7 mouse cellular contexts compared by ENCODE assay signal in genomic region chr17:33629487-33630125, GRCm38 (mm10). TPM values are rescaled to one million over a fixed set of nuclear protein-coding genes. Genes with fewer than 3 reads are reported as not detected.
DNase-seq lines count a peak whose midpoint lies in the region; ATAC-seq lines count a peak whose summit lies in the region.

No protein-coding gene starts in this region.

- H3K9me3 ChIP-seq in neural tube, embryonic 11.5 days (ENCODE audit: control insufficient read depth, low read length), result no peaks in the 10 kb centered on the region
- no peaks in the 10 kb centered on the region for H3K9me3 ChIP-seq in embryonic facial prominence, embryonic 12.5 days
- no peaks in the 10 kb centered on the region for H3K9me3 ChIP-seq in hindbrain, embryonic 11.5 days (ENCODE audit: control insufficient read depth, low read length)
- no peaks in the 10 kb centered on the region for H3K9me3 ChIP-seq in midbrain, embryonic 12.5 days

- WGBS in neural tube, embryonic 11.5 days, result 77% methylated on average over 12 of the region's 12 CpGs
- WGBS in embryonic facial prominence, embryonic 12.5 days, result 71% methylated on average over 12 of the region's 12 CpGs
- 74% methylated on average over 12 of the region's 12 CpGs for whole genome bisulfite sequencing in hindbrain, embryonic 11.5 days
- WGBS in midbrain, embryonic 12.5 days, result 75% methylated on average over 12 of the region's 12 CpGs

- DNase-seq in neural tube, embryonic 11.5 days (ENCODE audit: low spot score), result no peak
- DNase-seq in neural tube, embryonic 10.5 days (ENCODE audit: extremely low spot score, low spot score), result no peak
- DNase-seq in hindbrain, embryonic 11.5 days (ENCODE audit: low spot score), result no peak
- DNase-seq in urinary bladder, postnatal 10 days (ENCODE audit: low spot score), result no peak
- DNase-seq in adrenal gland, adult 18-20 months (ENCODE audit: low spot score in 2 of 2), result no peak

- peak; percentile 33; the same call in 1 of the 2 replicates for ATAC-seq in neural tube, embryonic 11.5 days (ENCODE audit: insufficient read depth, low FRiP score, low TSS enrichment)
- no peak for ATAC-seq in embryonic facial prominence, embryonic 12.5 days (ENCODE audit: insufficient number of reproducible peaks, insufficient read depth, low FRiP score, low TSS enrichment)
- peak; percentile 20 for ATAC-seq in hindbrain, embryonic 11.5 days (ENCODE audit: low FRiP score)
- peak; percentile 10 for ATAC-seq in midbrain, embryonic 12.5 days (ENCODE audit: low FRiP score, low read depth)

- H3K4me2 ChIP-seq in neural tube, embryonic 11.5 days (ENCODE audit: low read depth), result peak overlapping the region; percentile 48
- H3K4me2 ChIP-seq in embryonic facial prominence, embryonic 12.5 days (replicated peaks), result peak overlapping the region; percentile 58
- H3K4me2 ChIP-seq in hindbrain, embryonic 11.5 days (replicated peaks; ENCODE audit: low read depth, low read length), result peak overlapping the region; percentile 62
- H3K4me2 ChIP-seq in midbrain, embryonic 12.5 days (replicated peaks), result peak overlapping the region; percentile 73

- H3K36me3 ChIP-seq in neural tube, embryonic 11.5 days (ENCODE audit: control insufficient read depth, insufficient read depth, low read length), result no peaks in the 10 kb centered on the region; the same call in 1 of the 2 replicates
- peaks cover 22% of the 10 kb centered on the region for H3K36me3 ChIP-seq in embryonic facial prominence, embryonic 12.5 days
- no peaks in the 10 kb centered on the region for H3K36me3 ChIP-seq in hindbrain, embryonic 11.5 days (ENCODE audit: control insufficient read depth, insufficient read depth, low read length)
- H3K36me3 ChIP-seq in midbrain, embryonic 12.5 days, result peaks cover 25% of the 10 kb centered on the region

- H3K4me3 ChIP-seq in neural tube, embryonic 11.5 days (ENCODE audit: low read depth, low read length), result peak overlapping the region; percentile 42
- H3K4me3 ChIP-seq in embryonic facial prominence, embryonic 12.5 days, result peak overlapping the region; percentile 51
- H3K4me3 ChIP-seq in hindbrain, embryonic 11.5 days (ENCODE audit: low read depth, low read length), result peak overlapping the region; percentile 60
- H3K4me3 ChIP-seq in midbrain, embryonic 12.5 days, result peak overlapping the region; percentile 60

- peak overlapping the region; percentile 80; the same call in 1 of the 2 replicates for H3K27ac ChIP-seq in neural tube, embryonic 11.5 days (ENCODE audit: low read depth, low read length)
- peak overlapping the region; percentile 96 for H3K27ac ChIP-seq in embryonic facial prominence, embryonic 12.5 days
- peak overlapping the region; percentile 95; the same call in 1 of the 2 replicates for H3K27ac ChIP-seq in hindbrain, embryonic 11.5 days (ENCODE audit: low read depth, low read length)
- H3K27ac ChIP-seq in midbrain, embryonic 12.5 days (replicated peaks), result peak overlapping the region; percentile 94

- peaks cover 7% of the 10 kb centered on the region; the same call in 1 of the 2 replicates for H3K4me1 ChIP-seq in neural tube, embryonic 11.5 days (ENCODE audit: control insufficient read depth, insufficient read depth, low read length)
- H3K4me1 ChIP-seq in embryonic facial prominence, embryonic 12.5 days, result peaks cover 17% of the 10 kb centered on the region
- H3K4me1 ChIP-seq in hindbrain, embryonic 11.5 days (replicated peaks; ENCODE audit: control insufficient read depth, insufficient read depth, low read length), result 0 out of 2 replicates have a peak, but pooled peaks cover 5% of the 10 kb centered on the region
- peaks cover 23% of the 10 kb centered on the region for H3K4me1 ChIP-seq in midbrain, embryonic 12.5 days

- H3K27me3 ChIP-seq in neural tube, embryonic 11.5 days (ENCODE audit: control insufficient read depth, insufficient read depth, low read length), result no peaks in the 10 kb centered on the region
- no peaks in the 10 kb centered on the region for H3K27me3 ChIP-seq in embryonic facial prominence, embryonic 12.5 days
- no peaks in the 10 kb centered on the region for H3K27me3 ChIP-seq in hindbrain, embryonic 11.5 days (ENCODE audit: control insufficient read depth, insufficient read depth, low read length)
- H3K27me3 ChIP-seq in midbrain, embryonic 12.5 days, result no peaks in the 10 kb centered on the region

- peak overlapping the region; percentile 72 for H3K9ac ChIP-seq in neural tube, embryonic 11.5 days (ENCODE audit: low read length)
- H3K9ac ChIP-seq in embryonic facial prominence, embryonic 12.5 days, result peak overlapping the region; percentile 59
- peak overlapping the region; percentile 82 for H3K9ac ChIP-seq in hindbrain, embryonic 11.5 days (ENCODE audit: low read depth, low read length)
- H3K9ac ChIP-seq in midbrain, embryonic 12.5 days (replicated peaks), result peak overlapping the region; percentile 75

RNA-seq across cellular contexts. Expression of gene Zfp414, which starts 0.7 kb away (rescaled TPM):
- polyA plus RNA-seq in neural tube, embryonic 11.5 days (2014; fragmentation: Nextera tagmentation; extraction: Ambion mirVana), result 68.8 and 71.0 TPM in 2 replicates
- polyA plus RNA-seq in embryonic facial prominence, embryonic 12.5 days (2016; fragmentation: Nextera tagmentation; extraction: Ambion mirVana), result 40.0 and 40.4 TPM in 2 replicates
- 66.0 and 67.1 TPM in 2 replicates for polyA plus RNA-seq in hindbrain, embryonic 11.5 days (2014; fragmentation: Nextera tagmentation; extraction: Ambion mirVana)
- polyA plus RNA-seq in midbrain, embryonic 12.5 days (2016; fragmentation: Nextera tagmentation; extraction: Ambion mirVana), result 47.3 and 57.7 TPM in 2 replicates
- total RNA-seq in adrenal gland, adult 18-20 months (2021), result 10 to 100 TPM; 28.9 to 31.8 TPM

RNA-seq across cellular contexts. Expression of gene Pram1, which starts 8.2 kb away (rescaled TPM):
- polyA plus RNA-seq in neural tube, embryonic 11.5 days (2014; fragmentation: Nextera tagmentation; extraction: Ambion mirVana), result 0.20 and 1.0 TPM in 2 replicates
- polyA plus RNA-seq in embryonic facial prominence, embryonic 12.5 days (2016; fragmentation: Nextera tagmentation; extraction: Ambion mirVana), result 0.50 and 1.1 TPM in 2 replicates
- polyA plus RNA-seq in hindbrain, embryonic 11.5 days (2014; fragmentation: Nextera tagmentation; extraction: Ambion mirVana), result 0.46 and 0.71 TPM in 2 replicates
- 0.63 and 0.84 TPM in 2 replicates for polyA plus RNA-seq in midbrain, embryonic 12.5 days (2016; fragmentation: Nextera tagmentation; extraction: Ambion mirVana)
- total RNA-seq in adrenal gland, adult 18-20 months (2021), result under 1 TPM in 1 of 2 experiments, not detected in 1; 0.38 TPM

RNA-seq across cellular contexts. Expression of gene Hnrnpm, which starts 57.1 kb away (rescaled TPM):
- polyA plus RNA-seq in neural tube, embryonic 11.5 days (2014; fragmentation: Nextera tagmentation; extraction: Ambion mirVana), result 554 and 558 TPM in 2 replicates
- polyA plus RNA-seq in embryonic facial prominence, embryonic 12.5 days (2016; fragmentation: Nextera tagmentation; extraction: Ambion mirVana), result 428 and 475 TPM in 2 replicates
- 506 and 558 TPM in 2 replicates for polyA plus RNA-seq in hindbrain, embryonic 11.5 days (2014; fragmentation: Nextera tagmentation; extraction: Ambion mirVana)
- polyA plus RNA-seq in midbrain, embryonic 12.5 days (2016; fragmentation: Nextera tagmentation; extraction: Ambion mirVana), result 441 and 462 TPM in 2 replicates
- total RNA-seq in adrenal gland, adult 18-20 months (2021), result 100 to 1,000 TPM; 169 to 184 TPM
